Mouse (Mus musculus) kidney, adult 8-10 months (tissue): Measurements from ENCODE around the gene Xrcc6.

ENCODE experiments used
- DNase-seq, 2 experiments: peaks; one replicate each; pipeline ENCODE4 v3.0.0; 2022

The Xrcc6 gene

DNA sequence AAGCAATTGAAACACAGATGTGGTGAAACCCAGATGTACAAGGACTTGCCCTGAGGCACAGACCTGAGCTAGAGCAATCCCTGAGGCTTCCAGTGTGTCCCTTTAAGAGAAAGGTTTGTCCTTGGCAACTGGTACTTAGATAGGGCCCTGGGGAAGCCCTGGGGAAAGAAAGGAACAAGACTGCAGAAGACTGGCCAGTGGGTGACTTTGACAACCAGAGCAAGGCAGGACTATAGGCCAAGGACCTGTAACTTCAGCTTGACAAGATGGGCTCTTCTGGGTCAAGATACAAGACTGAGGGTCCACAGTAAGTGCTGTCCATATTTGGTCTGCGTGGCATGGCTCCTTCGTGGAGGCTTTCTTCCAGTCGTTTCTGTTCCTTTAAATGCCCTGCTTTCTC is at the start of gene Xrcc6:
TSS of gene Xrcc6 (plus strand) at position 190 of the 400 bp plus-strand sequence.
- DNase-seq, result no peak

DNA sequence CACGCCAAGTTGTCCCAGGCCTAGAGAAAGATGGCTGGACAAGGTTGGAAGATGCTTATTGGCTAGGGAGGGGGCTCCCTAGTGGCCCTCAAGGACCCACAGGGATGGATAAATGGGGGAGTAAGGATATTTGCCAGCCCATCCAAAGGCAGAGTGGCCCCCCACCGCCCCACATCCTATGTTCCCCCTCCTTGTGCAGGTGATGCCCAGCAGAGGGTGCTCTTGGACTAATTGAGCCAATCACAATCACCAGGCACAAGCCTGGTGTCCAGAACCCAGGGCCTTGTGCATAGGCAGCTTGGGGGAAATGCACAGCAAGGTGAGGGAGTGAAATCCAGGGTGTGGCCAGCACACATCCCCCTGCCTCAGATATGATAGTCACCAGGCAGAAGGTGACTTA is 49.4 kb upstream of the Xrcc6 start:
- DNase-seq, result peak in 1 of 2 experiments; percentile 52

DNA sequence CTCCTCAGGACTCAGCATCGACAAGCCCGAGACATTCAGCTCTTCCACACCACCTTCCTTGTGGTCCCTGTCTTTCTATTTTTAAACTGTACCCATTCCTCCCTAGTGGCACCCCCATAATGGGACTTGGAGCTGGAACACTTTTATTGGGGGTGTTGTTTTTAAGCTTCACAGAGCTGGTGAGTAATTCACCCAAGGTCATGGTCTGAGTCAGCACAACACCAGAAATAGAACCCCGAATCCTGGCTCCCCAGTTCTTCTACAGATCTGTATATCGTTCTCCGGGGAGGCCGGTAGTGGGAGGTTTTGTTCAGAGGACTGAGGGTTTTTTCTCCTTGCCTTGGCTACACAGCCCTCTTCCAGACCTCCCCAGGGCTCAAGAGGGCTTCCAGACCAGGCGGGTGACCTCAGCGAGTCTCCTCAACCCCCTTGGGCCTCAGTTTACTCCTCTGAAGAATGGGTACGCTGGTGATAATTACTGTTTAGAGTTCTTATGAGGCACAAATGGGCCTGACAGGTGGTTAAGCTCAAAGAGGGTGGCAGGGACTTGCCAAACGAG is 48.4 kb upstream of the Xrcc6 start:
- no peak for DNase-seq

DNA sequence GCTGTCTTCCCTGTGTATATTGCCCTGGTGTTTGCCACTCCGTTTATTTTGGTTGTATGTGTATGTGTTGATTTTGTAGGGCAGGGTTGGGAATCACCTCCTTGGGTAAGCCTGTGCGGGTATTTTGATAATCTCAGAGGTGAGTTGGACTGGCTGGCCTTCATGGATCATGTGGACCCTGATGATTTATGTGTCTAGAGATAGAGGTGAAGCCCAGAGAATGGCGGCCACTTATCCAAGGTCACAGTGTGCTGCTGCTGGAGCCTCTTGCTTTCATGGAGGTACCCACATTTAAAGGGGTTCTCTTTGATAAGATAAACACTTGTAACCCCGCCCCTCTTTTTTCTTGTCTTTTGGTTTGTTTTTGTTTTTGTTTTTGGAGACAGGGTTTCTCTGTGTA is 47.9 kb upstream of the Xrcc6 start:
- no peak for DNase-seq

DNA sequence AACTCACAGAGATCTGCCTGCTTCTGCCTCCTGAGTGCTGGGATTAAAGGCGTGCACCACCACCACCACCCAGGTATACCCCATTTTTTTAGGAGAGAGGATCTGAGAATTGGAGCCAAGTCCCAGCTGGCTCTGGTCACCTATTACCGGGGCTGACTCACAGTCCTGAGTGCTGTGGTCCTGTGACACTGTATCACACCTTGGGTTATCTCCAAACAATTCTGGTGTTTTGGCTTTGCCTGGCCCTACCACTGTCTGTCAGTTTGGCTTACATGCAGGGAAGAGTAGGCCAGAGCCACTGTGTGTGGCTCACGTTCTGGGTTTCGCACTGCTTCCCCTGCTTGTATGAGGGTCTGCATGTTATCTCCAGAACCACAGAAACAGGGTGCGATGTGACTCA is 47.4 kb upstream of the Xrcc6 start:
- no peak for DNase-seq

DNA sequence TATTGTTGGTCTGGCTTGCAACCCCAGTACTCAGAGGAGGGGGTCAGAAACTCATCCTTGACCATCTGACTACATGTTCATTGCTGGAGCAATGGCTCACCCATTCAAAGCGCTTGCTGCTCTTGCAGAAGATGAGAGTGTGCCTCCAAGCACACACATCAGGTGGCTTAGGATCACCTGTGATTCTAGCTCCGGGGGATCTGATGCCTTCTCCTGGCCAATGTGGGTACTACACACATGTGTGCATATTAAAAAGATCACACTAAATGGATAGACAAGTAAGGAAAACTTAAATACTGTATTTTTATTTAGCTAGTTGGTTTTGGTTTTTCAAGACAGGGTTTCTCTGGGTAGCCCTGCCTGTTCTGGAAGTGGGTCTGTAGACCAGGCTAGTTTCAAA is 46.6 kb upstream of the Xrcc6 start:
- DNase-seq, result no peak

DNA sequence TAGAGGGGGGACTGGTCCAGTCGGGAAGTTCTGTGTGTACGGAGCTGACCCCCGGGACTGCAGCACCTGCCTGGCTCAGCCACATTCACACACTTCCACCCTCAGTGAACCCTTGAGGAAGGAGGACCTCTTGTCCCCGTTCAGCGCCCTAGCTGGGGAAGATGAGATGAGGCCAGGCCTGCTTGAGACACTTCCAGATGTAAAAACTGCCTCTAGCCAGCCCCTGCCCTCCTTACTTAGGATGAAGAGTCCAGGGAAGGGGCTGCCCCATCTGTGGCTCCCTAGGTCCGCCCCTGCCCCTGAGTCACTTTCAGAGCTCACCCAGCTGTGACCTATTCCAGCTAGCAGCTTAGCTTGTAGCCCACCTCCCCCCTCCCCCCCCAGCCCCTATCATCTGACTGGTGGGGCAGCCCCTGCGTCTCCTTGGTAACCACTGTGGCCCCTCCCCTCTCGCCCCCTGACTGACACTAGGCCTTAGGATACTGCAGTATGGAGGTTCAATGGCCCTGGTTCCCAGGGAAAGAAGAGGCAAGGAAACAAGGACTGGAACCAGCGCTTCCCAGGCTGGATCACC is 44.4 kb upstream of the Xrcc6 start:
- DNase-seq, result no peak

DNA sequence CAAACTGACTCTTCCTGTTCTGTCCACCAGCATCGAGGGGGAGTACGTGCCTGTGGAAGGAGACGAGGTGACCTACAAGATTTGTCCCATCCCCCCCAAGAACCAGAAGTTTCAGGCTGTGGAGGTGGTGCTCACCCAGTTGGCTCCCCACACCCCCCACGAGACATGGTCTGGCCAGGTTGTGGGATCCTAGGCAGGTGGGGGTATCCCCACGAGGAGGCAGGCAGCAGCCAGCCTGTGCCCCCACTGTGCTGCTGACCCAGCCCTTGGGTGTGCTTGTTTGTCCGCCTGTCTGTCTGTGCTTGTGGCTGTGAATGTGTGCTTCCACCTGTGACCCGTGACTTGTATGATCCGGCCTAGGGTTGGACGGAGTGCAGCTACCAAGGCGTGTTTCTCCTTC is 38.6 kb upstream of the Xrcc6 start:
- no peak for DNase-seq

DNA sequence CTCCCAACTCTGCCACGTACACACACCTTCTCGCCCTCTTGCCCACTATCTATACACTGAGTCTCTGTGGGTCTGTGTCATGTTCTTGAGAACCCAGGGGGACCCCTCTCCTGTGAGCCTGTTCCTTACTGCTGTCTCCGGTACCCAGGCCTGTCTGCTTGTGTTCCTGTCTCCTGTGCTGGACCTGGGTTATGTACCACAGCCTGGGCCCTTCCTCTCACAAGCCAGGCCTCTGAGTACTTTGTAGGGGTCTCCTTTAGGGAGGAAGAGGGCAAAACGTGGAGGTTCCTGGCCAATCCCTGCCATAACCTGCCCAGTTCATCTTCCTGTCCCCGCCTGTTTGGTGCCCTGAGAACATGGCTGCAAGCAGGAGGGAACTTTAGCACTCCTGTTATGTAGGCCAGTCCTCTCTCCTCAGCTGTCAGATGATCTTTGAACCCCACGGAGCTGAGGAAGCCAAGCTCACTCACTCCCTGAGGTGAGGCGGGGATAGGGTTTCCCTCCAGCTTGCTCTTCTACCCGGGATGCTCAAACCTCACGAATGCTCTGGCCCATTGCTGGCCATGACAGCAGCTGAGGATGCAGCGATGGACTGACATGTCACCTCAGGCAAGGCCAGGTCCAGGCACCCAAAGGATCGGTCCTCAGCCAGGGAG is 38.0 kb upstream of the Xrcc6 start:
- DNase-seq, result peak; percentile 50 to 57

DNA sequence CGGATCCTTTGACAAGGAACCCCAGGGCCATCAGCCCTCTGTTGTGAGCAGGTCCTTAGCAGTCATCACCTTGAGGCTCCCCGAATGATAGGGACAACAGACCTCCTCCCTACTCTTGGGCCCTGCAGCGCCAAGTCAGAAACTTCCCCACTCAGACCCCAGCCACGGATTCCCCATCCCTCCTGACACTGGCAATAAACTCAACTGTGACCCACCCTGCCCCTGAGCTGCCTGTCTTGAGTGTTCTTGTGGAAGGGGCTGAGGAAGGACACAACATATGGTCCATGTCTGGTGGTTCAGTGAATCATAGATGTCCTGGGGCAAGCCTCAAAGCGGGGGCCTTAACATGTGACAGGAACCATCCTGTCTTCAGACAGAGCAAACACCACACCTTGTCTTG is 36.9 kb upstream of the Xrcc6 start:
- no peak for DNase-seq

DNA sequence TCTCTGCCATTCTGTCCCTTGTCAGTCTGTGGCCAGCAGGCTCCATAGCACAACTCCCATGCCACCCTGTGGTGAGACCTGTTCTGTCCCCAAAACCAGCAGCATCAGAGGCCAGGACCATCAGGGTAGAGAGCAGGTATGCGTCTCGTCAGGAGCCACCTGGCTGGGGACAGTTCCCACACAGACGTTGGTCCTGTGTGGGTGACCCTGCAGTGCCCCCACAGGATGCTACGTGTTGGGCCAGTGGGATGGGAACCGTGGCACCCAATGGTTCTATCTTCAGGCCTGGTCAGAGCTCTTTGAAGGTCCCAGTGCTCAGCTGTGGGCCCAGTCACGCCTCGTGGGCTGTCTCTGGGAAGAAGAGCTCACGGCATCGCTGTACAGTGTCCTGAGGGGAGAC is 36.5 kb upstream of the Xrcc6 start:
- DNase-seq, result no peak

DNA sequence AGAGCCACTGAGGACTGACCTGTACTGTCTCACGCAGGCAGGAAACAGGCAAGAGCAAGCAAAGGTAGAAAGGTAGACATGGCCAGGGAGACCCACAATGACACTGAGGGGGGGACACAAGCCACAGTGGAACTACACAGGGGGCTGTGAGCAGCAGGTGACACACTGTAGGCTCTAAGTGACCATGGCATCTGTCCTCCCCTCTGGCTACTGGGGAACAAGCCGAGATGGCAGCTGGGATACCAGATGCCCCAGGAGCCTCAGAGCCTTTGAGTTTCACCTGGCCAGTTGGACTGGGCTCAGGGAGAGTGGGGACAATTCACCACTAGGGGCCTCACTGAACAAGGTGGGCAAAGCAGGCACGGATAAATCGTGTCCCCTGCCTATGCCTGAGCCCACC is 35.3 kb upstream of the Xrcc6 start:
- DNase-seq, result no peak

DNA sequence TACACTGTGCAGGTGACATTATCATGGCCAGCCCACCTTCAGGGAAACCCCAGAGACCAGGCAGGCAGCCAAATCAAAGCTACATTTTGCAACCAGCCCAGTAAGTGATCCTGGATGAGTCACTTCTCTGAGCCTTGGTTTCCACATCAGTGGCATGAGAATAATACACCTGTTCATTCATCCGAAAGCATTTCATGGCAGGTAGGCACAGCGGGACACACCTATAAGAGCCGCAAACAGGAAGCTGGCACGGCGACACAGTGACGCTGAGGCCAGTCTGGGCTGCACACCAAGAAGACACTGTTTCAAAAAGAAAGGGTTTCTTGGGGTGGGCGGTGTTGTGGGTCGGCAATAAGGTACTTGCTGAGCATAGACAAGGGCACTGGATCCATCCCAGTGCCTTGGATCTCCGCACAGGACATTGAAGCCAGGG is 33.5 kb upstream of the Xrcc6 start:
- no peak for DNase-seq

DNA sequence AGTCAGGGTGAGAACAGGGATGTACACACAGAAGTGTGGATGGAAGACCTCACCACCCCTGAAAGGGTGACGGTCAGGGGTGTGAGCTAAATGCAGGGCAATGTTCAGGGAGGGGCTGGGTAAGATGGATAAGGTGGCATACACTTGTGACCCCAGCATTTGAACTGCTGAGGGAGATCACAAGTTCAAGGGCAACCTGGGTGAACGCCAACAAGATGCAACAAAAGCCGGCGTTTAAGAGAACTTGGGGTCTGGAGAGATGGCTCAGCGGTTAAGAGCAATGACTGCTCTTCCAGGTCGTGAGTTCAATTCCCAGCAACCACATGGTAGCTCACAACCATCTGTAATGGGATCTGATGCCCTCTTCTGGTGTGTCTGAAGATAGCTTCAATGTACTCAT is 32.9 kb upstream of the Xrcc6 start:
- DNase-seq, result no peak

DNA sequence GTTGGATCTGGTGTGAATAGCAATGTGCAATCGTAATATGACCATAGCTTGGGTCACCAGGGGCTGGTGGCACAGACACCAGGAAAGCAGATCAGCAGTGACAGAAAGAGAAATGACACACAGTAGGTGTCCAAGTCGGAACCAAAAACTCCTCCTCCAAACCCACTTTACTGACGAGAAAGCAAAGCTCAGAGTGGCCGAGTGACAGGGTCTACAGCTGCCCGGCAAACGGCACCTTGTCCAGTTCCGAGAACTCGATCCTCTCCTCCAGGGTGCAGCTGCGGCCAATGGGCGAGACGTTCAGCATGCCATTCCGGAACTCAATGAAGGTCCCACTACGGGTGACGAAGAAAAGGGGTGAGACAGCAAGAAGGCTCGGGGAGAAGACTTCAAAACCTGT is 32.2 kb upstream of the Xrcc6 start:
- no peak for DNase-seq

DNA sequence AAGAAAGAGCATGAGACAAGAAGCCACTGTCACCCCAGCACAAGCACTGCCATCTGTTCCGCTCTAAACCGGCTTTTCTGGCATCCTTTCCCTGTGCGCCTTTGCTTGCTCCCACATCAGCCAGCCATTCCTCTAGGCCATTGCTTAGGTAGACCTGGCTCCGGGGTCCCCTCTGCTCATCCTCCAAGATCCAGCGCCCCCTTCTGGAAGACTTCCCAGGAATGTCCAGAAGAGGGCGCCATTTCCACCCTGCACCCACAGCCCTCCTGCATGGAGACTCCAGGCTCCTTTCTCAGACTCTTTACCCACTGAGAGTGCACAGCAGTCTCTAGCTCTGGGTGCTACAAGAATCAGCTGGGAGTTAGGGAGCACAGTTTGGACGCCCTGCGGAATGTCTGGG is 31.2 kb upstream of the Xrcc6 start:
- peak in 1 of 2 experiments; percentile 56 for DNase-seq

DNA sequence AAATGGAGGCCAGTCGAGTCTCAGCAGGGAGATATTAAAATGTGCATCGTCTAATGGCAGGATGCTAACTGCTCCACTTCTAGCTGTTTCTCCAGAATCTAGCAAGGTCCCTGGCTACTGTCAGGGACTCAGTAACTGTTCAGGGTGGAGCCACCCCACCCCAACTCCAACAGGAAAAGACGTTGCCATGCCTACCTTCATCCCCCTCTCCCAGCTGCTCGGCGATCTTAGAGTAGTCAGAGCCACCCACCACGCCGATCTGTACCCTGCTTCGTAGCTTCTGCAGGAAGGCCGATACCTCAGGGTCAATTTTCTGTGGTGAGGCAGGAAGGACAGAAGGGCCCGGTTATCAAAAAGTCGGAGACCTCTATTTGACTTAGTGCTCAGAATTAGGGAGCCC is 30.0 kb upstream of the Xrcc6 start:
- no peak for DNase-seq

DNA sequence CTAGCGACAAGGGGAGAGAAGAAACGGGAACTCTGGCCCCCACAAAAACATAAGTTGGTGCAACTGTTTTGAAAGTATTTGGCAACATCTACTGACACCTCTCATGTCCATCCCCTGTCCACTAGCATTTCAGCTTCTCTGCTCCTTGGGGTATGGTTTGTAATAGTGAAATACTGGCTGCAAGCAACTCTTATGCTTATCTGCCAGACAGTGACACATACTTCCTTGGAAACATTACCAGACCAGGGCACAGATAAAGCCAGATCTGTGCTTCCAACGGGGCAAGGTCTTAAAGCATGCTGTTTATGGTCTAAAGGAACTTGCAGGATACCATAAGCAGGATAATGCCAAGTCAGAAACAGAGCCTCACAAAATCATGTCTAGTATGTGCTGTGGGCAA is 28.7 kb upstream of the Xrcc6 start:
- DNase-seq, result no peak

DNA sequence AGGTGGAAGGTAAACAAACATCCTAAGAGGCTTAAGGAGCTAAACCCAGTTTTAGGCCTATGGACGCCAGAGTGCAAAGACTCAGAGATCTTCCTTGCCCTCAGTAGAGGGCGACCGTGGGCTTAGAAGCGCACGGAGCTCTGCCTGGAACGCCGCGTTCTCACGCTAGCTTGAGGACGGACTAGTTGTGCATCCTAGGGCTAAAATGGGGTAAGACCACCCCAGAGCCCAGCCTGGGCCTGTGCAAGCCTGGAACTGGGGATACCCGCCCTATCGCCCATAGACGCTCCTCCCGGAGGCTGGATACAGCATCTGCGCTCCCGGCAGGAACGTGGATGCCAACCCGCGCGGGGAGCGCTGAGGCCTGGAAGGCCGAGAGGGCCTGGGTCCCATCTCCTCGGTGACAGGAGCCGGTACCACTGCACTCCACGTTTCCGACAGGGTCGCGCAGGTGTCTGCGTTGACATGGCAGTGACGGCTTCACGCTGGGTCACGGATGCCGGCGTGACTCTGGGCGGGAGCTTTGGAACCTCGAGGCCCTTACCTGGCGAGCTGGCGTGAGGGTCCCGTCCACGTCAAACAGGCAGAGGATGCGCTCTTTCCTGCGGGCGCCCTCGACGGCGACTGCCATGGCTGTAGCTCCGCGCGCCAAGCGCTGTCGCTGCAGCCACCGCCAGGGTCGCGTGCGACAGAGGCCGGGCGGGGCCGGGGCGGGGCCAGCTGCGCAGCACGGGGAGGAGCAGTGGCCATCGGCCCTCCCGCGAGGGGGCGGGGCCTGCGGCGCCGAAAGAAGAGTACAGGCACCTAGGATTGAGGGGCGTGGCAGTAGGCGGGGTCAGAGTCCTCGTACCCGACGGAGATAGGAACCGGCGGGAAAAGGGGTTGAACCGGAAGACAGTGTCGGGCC is 27.2 kb upstream of the Xrcc6 start, which contains the start of gene Pmm1:
TSS of gene Pmm1 (minus strand) at position 760 of the 907 bp plus-strand sequence.
- DNase-seq, result peak; percentile 99

DNA sequence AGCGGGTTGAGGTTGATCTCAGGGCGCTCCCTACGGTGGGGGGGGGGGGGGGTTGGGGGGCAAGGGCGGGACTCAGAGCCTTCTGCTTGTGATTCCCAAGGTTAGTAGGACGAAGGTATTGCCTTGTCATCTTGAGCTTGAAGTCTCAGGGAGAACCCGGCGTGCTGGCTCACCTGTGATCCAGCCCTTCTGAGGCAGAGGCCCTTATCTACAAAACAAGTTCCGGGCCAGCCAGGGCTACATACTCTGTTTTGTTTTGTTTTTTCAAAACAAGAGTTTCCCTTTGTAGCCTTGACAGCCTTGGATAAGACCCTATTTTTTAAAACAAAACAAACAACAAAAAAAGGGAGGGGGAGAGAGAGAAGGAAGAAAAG is 26.6 kb upstream of the Xrcc6 start:
- DNase-seq, result no peak

DNA sequence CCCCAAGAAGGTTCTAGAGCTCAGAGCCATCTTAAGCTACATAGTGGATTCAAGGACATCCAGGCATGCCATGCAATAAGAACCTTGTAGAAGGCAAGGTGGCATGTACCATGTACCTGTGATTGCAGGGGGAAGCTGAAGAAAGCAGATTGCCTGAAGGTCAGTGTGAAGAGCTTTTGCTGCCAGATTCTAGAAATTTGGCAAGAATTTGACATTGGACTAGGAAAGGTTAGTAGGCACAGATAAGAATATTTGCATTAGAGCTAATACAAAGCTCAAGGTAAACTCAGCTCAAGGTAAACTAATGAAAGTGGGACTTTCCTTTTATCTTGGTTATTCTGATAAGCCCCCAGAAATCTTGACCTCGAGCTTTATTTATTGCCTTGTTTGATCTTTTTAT is 23.4 kb upstream of the Xrcc6 start:
- DNase-seq, result no peak

DNA sequence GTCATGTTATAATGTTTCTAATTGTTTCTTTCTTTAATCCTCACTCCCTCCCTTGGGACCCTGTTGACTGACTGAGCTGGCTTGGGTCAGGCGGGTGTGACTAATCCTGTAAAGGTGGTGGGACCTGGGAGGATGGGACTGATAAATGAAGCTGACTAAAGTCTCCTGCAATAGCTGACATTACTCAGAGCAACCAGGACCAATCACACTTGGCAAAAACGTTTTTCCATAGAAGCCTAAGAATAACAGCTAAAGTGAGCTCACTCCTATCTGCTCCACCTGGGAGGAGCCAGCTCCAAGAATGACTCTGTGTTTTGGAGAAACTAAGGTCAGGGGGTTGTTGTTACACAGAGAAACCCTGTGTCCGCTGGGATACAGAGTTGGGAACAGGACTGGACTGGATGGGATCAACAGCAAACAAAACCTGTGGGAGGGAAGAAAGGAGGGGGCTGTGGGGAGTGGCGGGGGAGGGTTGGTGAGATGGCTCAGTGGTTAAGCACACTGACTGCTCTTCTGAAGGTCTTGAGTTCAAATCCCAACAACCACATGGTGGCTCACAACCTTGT is 22.6 kb upstream of the Xrcc6 start:
- DNase-seq, result no peak

DNA sequence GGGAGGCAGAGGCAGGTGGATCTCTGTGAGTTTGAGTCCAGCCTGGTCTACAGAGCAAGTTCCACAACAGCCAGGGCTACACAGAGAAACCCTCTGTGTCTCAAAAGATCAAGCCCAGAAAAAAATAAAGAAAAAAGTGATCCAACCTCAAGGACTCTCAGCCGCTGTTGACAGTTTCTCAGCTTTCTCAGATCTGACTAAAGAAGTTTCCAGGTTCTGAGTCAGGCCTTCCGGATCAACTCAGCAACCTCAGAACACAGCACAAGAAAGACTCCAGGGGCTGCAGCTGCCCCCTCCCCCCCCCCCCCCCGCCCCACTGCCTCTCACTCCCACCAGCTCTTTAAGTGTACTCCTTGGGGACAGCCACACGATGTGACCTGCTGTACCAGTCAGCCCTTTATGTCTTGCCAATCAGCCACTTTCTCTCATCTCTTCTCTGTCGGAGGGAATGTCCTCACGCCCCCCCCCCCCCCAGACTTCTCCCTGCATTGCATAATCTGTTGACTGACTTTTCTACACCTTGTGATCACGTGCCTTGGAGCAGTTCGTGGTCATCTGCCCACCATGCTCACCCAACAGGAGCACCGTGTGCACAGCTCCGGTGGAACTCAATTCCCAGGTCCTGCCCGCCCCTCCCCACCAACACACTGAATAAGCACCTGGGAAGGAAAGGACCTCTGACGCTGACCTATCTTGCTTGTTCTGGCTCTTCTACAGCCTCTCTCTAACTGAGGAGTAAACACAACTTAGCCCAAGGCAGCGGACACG is 21.4 kb upstream of the Xrcc6 start:
- no peak for DNase-seq
